In genomic region chr2:69158907-69159306, GRCm38 (mm10) we compare ENCODE assay signal across 33 mouse cellular contexts. TPM values are rescaled to one million over a fixed set of nuclear protein-coding genes. Genes with fewer than 3 reads are reported as not detected.
"Had no signal": no experiment of that assay in that cellular context is flagged by ENCODE, and none has a peak within 500 bp of the region (broad histone marks: within the 10 kb centered on the region; RNA-seq: fewer than 3 reads in every experiment).

No protein-coding gene starts in this region.

- ATAC-seq: forebrain, embryonic 13.5 days; forebrain, embryonic 14.5 days; forebrain, embryonic 15.5 days; forebrain, embryonic 16.5 days; forebrain, postnatal 0 days had no signal

- H3K4me3 ChIP-seq: embryonic facial prominence, embryonic 10.5 days; embryonic facial prominence, embryonic 12.5 days; embryonic facial prominence, embryonic 13.5 days; embryonic facial prominence, embryonic 15.5 days; erythroblast, embryonic 14.5 days; forebrain, embryonic 10.5 days; forebrain, embryonic 12.5 days; forebrain, embryonic 13.5 days; forebrain, embryonic 15.5 days; gastrocnemius, adult 2 months; heart, adult 2 months had no signal

- DNase-seq: cerebellum, adult 2 months; cerebellum, adult 8-10 months; cerebellum, adult 9-10 months; cerebellum, adult 9-11 months; cerebellum, postnatal 10 days; cerebellum, postnatal 14 days; cerebellum, postnatal 36 days; embryo, embryonic 11 days; forebrain, postnatal 0 days; gastrocnemius, adult 2 months; gastrocnemius, postnatal 10 days; gastrocnemius, postnatal 14 days; gastrocnemius, postnatal 25 days; gastrocnemius, postnatal 36 days; heart, adult 11 months; heart, adult 18-20 months; heart, adult 2 months had no signal

- H3K27ac ChIP-seq: embryonic facial prominence, embryonic 10.5 days; embryonic facial prominence, embryonic 12.5 days; embryonic facial prominence, embryonic 13.5 days; embryonic facial prominence, embryonic 15.5 days; forebrain, embryonic 10.5 days; forebrain, embryonic 12.5 days; forebrain, embryonic 13.5 days; forebrain, embryonic 15.5 days; gastrocnemius, adult 2 months; heart, adult 2 months had no signal

- H3K9ac ChIP-seq: embryonic facial prominence, embryonic 12.5 days; embryonic facial prominence, embryonic 13.5 days; embryonic facial prominence, embryonic 15.5 days; forebrain, embryonic 12.5 days; forebrain, embryonic 13.5 days; forebrain, embryonic 15.5 days; forebrain, postnatal 0 days had no signal

- H3K27me3 ChIP-seq: embryonic facial prominence, embryonic 12.5 days; embryonic facial prominence, embryonic 13.5 days; embryonic facial prominence, embryonic 15.5 days; forebrain, embryonic 12.5 days; forebrain, embryonic 13.5 days; forebrain, embryonic 15.5 days had no signal

- H3K9me3 ChIP-seq: embryonic facial prominence, embryonic 10.5 days; embryonic facial prominence, embryonic 12.5 days; embryonic facial prominence, embryonic 13.5 days; embryonic facial prominence, embryonic 15.5 days; forebrain, embryonic 10.5 days; forebrain, embryonic 12.5 days; forebrain, embryonic 13.5 days; forebrain, embryonic 15.5 days had no signal

- H3K4me1 ChIP-seq: embryonic facial prominence, embryonic 15.5 days; forebrain, embryonic 15.5 days had no signal

- H3K4me2 ChIP-seq: embryonic facial prominence, embryonic 12.5 days; embryonic facial prominence, embryonic 13.5 days; embryonic facial prominence, embryonic 15.5 days; forebrain, embryonic 12.5 days; forebrain, embryonic 13.5 days; forebrain, embryonic 15.5 days had no signal

- H3K36me3 ChIP-seq: embryonic facial prominence, embryonic 10.5 days; embryonic facial prominence, embryonic 12.5 days; embryonic facial prominence, embryonic 13.5 days; embryonic facial prominence, embryonic 15.5 days; forebrain, embryonic 10.5 days; forebrain, embryonic 12.5 days; forebrain, embryonic 15.5 days had no signal

RNA-seq across cellular contexts. Expression of gene Nostrin, which starts 23.3 kb away (rescaled TPM):
- polyA plus RNA-seq: erythroblast, embryonic 14.5 days had no signal

RNA-seq across cellular contexts. Expression of gene G6pc2, which starts 52.0 kb away (rescaled TPM):
- polyA plus RNA-seq: cerebellum, adult 2 months; cortical plate, adult 2 months; embryonic facial prominence, embryonic 10.5 days; embryonic facial prominence, embryonic 13.5 days; embryonic facial prominence, embryonic 14.5 days; embryonic facial prominence, embryonic 15.5 days; erythroblast, embryonic 14.5 days; forebrain, embryonic 10.5 days; forebrain, embryonic 11.5 days; forebrain, embryonic 12.5 days; forebrain, embryonic 13.5 days; forebrain, embryonic 15.5 days; forebrain, embryonic 16.5 days; forebrain, postnatal 0 days; frontal cortex, adult 2 months; gonadal fat pad, adult 2 months; heart, adult 2 months had no signal
